Mouse (Mus musculus) lung, postnatal 0 days (tissue): Measurements from ENCODE around the gene Tmem238l.

Source experiments
- CTCF ChIP-seq: IDR thresholded peaks from 2 replicates; pipeline ENCODE4 v1.5.1; 2016; ENCODE audit warnings: antibody characterized with exemption, mild to moderate bottlenecking
- EP300 ChIP-seq: IDR thresholded peaks from 2 replicates; pipeline ENCODE4 v1.6.1; 2016; ENCODE audit warnings: antibody characterized with exemption, mild to moderate bottlenecking, control low read depth

DNA sequence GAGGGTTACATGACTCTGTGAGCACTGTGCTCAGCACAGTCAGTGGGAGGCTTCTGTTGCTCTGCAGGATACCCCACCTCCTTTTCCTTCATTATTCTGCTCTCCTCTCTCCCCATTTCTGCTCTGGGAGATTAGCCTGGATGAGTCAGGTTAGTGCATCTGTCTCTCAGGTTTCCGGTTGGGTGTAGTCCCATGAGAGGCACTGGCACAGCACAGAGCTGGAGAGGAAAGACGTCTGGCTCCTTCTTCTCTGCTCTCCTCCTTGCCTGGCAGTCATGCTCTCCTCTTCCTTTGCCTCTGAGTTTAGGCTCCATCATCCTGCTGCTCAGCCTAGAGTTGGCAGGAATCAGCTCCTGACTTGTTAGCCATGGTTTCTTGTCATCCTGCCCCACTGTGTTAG, 35.7 kb downstream of the Tmem238l start:
- no peak for TF ChIP-seq CTCF
- TF ChIP-seq EP300 = no peak
